Mouse (Mus musculus) stomach, postnatal 0 days (tissue): ENCODE data around the gene Pkp4.

Source experiments
- CTCF ChIP-seq: IDR thresholded peaks from 2 replicates; pipeline ENCODE4 v1.5.1; 2016; ENCODE audit warnings: antibody characterized with exemption, low read depth, mild to moderate bottlenecking, moderate library complexity
- EP300 ChIP-seq: optimal IDR thresholded peaks from 2 replicates; pipeline ENCODE3; 2016; ENCODE audit warnings: antibody characterized with exemption

GRCm38 (mm10) chr2:59242117-59242516, 81.5 kb downstream of the Pkp4 start:
- TF ChIP-seq CTCF (no peak), EP300 (no peak)
